Comparison of ENCODE assay signal across 23 mouse cellular contexts in the genomic region with DNA sequence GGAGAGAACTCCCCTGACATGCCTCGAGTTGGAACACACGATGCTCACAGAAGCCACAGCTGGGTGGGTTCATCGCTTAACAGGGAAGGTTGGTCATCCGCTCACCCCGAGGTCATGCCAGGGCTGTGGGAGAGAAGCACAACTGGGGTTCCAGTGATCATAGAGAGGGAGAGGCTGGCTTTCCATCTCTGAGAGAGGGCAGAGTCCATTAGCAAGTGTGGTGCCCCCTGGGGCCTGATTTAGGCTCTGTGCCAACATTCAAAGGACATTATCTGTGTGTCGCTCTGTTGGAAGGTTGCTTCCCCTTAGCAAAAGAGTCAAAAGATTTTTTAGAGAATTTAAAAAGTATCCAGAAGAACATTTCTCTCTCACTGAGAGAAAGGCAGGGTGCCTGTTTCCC. TPM values are rescaled to one million over a fixed set of nuclear protein-coding genes. Genes with fewer than 3 reads are reported as not detected.
DNase-seq lines count a peak whose midpoint lies in the region; ATAC-seq lines count a peak whose summit lies in the region.
"Had no signal": no experiment of that assay in that cellular context is flagged by ENCODE, and none has a peak within 500 bp of the region (broad histone marks: within the 10 kb centered on the region; RNA-seq: fewer than 3 reads in every experiment).

No protein-coding gene starts in this region.

- H3K36me3 ChIP-seq in intestine, embryonic 16.5 days (ENCODE audit: control insufficient read depth, insufficient read depth, low read length) = no peaks in the 10 kb centered on the region
- H3K36me3 ChIP-seq: embryonic facial prominence, embryonic 15.5 days; forebrain, embryonic 10.5 days; heart, embryonic 15.5 days had no signal

- WGBS in intestine, embryonic 16.5 days = 48% methylated on average over 6 of the region's 6 CpGs

- peak; percentile 74 for ATAC-seq in intestine, embryonic 16.5 days
- ATAC-seq: forebrain, embryonic 14.5 days; hindbrain, embryonic 16.5 days; inflammation-experienced regulatory T-cells, adult 6 months had no signal

- H3K27ac ChIP-seq in intestine, embryonic 16.5 days (ENCODE audit: low read length) = no peak overlapping the region
- H3K27ac ChIP-seq: embryonic facial prominence, embryonic 15.5 days; forebrain, embryonic 10.5 days; gastrocnemius, adult 2 months; heart, adult 2 months; heart, embryonic 15.5 days had no signal

- intact Hi-C loops in left cerebral cortex, postnatal 4 days (cut with DNase I) = loop anchor here (5.0 kb wide), 2 partner anchors 137 to 462 kb away; a partner anchor contains a TSS

- peaks cover 11% of the 10 kb centered on the region; the same call in 1 of the 2 replicates for H3K4me1 ChIP-seq in intestine, embryonic 16.5 days (ENCODE audit: control insufficient read depth, insufficient read depth, low read length)

- peak overlapping the region; percentile 14; the same call in 1 of the 2 replicates for H3K4me2 ChIP-seq in intestine, embryonic 16.5 days (ENCODE audit: low read depth, low read length)
- H3K4me2 ChIP-seq: embryonic facial prominence, embryonic 15.5 days; heart, embryonic 11.5 days; heart, embryonic 15.5 days had no signal

- no peak overlapping the region for H3K9ac ChIP-seq in intestine, embryonic 16.5 days (ENCODE audit: low read depth, low read length)
- H3K9ac ChIP-seq: embryonic facial prominence, embryonic 15.5 days; heart, embryonic 15.5 days had no signal

- no peaks in the 10 kb centered on the region for H3K9me3 ChIP-seq in intestine, embryonic 16.5 days (ENCODE audit: control insufficient read depth, low read length)
- H3K9me3 ChIP-seq: embryonic facial prominence, embryonic 15.5 days; forebrain, embryonic 10.5 days; heart, embryonic 15.5 days had no signal

- H3K27me3 ChIP-seq in intestine, embryonic 16.5 days (replicated peaks; ENCODE audit: control insufficient read depth, insufficient read depth, low read length) = no peaks in the 10 kb centered on the region

- DNase-seq in heart, postnatal 4 days = peak; percentile 20
- DNase-seq in heart, adult 11 months = no peak
- peak; percentile 50 for DNase-seq in left cerebral cortex, postnatal 4 days
- DNase-seq in left cerebral cortex, adult 18-20 months (ENCODE audit: low spot score in 2 of 2) = no peak
- peak; percentile 21 for DNase-seq in MN1 (ENCODE audit: low spot score)
- no peak for DNase-seq in adrenal gland, postnatal 25 days
- DNase-seq: adrenal gland, adult 8-10 months; cerebellum, adult 11 months; cerebellum, adult 8-10 months; cerebellum, postnatal 36 days; gastrocnemius, adult 2 months; gastrocnemius, postnatal 25 days; heart, adult 2 months; heart, postnatal 14 days had no signal

- no peak overlapping the region for H3K4me3 ChIP-seq in intestine, embryonic 16.5 days (ENCODE audit: low read length)
- H3K4me3 ChIP-seq: embryonic facial prominence, embryonic 15.5 days; erythroblast, embryonic 14.5 days; forebrain, embryonic 10.5 days; gastrocnemius, adult 2 months; heart, adult 2 months; heart, embryonic 15.5 days had no signal

RNA-seq across cellular contexts. Expression of a gene that starts 12.8 kb away (rescaled TPM):
- 10 to 100 TPM; 17.1 to 18.5 TPM for total RNA-seq in heart, postnatal 4 days (2021)
- 10 to 100 TPM; 17.2 to 19.2 TPM for total RNA-seq in left cerebral cortex, postnatal 4 days (2021)
- total RNA-seq in left cerebral cortex, adult 18-20 months (2021) = 10 to 100 TPM; 25.3 to 25.6 TPM
- 61.8 and 67.4 TPM in 2 replicates for polyA plus RNA-seq in intestine, embryonic 16.5 days (2015; fragmentation: Nextera tagmentation; extraction: Ambion mirVana)
- 21.1 and 21.2 TPM in 2 replicates for total RNA-seq in adrenal gland, postnatal 25 days (2021)

RNA-seq across cellular contexts. Expression of a gene that starts 30.7 kb away (rescaled TPM):
- 1 to 10 TPM; 5.8 to 6.2 TPM for total RNA-seq in heart, postnatal 4 days (2021)
- 10 to 100 TPM; 15.1 to 17.0 TPM for total RNA-seq in left cerebral cortex, postnatal 4 days (2021)
- total RNA-seq in left cerebral cortex, adult 18-20 months (2021) = 10 to 100 TPM; 12.7 to 14.8 TPM
- 14.6 and 18.6 TPM in 2 replicates for polyA plus RNA-seq in intestine, embryonic 16.5 days (2015; fragmentation: Nextera tagmentation; extraction: Ambion mirVana)
- 3.8 and 9.4 TPM in 2 replicates for total RNA-seq in adrenal gland, postnatal 25 days (2021)

RNA-seq across cellular contexts. Expression of a gene that starts 30.7 kb away (rescaled TPM):
- total RNA-seq in heart, postnatal 4 days (2021) = 10 to 100 TPM; 24.1 to 26.4 TPM
- 10 to 100 TPM; 22.5 to 23.1 TPM for total RNA-seq in left cerebral cortex, postnatal 4 days (2021)
- total RNA-seq in left cerebral cortex, adult 18-20 months (2021) = 10 to 100 TPM; 33.2 to 33.9 TPM
- polyA plus RNA-seq in intestine, embryonic 16.5 days (2015; fragmentation: Nextera tagmentation; extraction: Ambion mirVana) = 9.3 and 10.6 TPM in 2 replicates
- 29.1 and 31.1 TPM in 2 replicates for total RNA-seq in adrenal gland, postnatal 25 days (2021)

Comparison
In these comparisons a context has a peak if more than half of its experiments do, and no peak if none do; other contexts are left out.
1. DNase-seq: peak in heart, postnatal 4 days (single experiment), left cerebral cortex, postnatal 4 days (single experiment) and MN1 (single experiment); none in heart, adult 11 months (single experiment), left cerebral cortex, adult 18-20 months (0 of 2) and adrenal gland, postnatal 25 days (single experiment).